Mouse (Mus musculus): ENCODE measurements around the gene Ssh2.

DNA sequence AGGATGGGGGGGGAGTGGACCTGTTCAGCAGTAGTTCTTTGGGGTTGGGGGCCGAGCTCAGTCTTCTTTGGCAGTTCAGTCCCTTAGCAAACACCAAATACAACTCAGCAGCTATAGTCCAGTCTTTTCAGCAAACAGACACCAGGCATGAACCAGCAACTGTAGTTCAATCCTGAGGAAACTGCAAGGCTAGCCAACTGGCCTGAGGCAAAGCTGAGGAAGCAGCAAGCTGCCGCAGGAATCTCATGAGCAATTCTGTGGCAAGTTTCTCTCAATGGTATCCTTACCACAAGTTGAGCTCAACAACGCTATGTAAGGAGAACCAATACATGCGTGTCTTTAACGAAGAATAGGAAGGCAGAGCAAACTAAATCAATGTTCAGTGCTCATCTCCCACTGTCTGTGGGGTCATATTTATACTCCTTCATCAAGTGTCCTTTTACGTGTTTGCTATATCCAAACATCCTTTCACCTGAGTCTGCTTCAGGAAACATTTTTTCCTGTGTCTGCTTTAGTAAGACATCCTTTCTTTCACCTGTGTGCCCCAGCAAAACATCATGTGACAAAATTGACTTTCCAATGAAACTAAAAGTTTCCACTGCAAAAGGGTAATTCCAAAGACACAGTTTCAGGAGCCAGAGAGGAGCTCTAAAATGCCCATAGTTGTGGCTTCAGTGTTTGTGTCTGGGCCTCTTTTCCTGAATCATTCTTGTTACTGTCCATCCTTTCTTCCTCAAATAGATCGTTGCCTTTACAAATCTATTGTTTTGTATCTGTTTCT, 24.6 kb downstream of the Ssh2 start:
- TF ChIP-seq CHD2 (IDR thresholded peaks at IDR 0.05; ENCODE audit: low read depth, low read length) (no peak), MAFK (IDR thresholded peaks at IDR 0.05; ENCODE audit: insufficient read depth, low read depth, low read length) (no peak), ZC3H11A (IDR thresholded peaks at IDR 0.05; ENCODE audit: borderline replicate concordance, low read depth, low read length) (no peak), HCFC1 (IDR thresholded peaks at IDR 0.05; ENCODE audit: borderline replicate concordance, insufficient read depth, low read length) (no peak)

All from ES-E14 (cell line).